In the genomic region with DNA sequence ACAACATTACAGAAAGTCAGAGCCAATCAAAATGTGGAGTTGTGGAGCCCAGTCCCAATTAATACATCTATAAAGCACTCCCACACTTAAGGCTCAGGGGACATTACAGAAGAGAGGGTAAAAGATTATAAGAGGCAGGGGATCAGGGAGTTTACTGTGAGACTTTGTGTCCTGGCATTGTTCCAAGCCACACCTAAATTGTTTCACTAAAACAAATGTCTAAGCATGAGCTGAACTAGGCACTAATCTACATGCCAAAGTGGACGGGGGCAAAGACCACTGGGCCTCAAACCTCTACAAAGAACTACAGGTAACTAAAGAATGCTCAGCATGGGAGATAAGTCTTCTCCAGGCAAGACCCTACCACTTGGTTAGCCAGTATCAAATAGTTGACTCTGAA, we compare ENCODE assay signal across 22 mouse cellular contexts.
"Had no signal": no experiment of that assay in that cellular context is flagged by ENCODE, and none has a peak within 500 bp of the region (broad histone marks: within the 10 kb centered on the region; RNA-seq: fewer than 3 reads in every experiment).

No protein-coding gene starts in this region.

- H3K4me2 ChIP-seq: heart, embryonic 11.5 days; heart, embryonic 13.5 days; heart, embryonic 15.5 days; hindbrain, embryonic 13.5 days; hindbrain, embryonic 15.5 days; limb, embryonic 12.5 days; liver, embryonic 11.5 days; liver, embryonic 13.5 days; liver, embryonic 15.5 days had no signal

- DNase-seq: gastrocnemius, postnatal 14 days; gastrocnemius, postnatal 36 days; heart, adult 2 months; heart, postnatal 14 days; heart, postnatal 36 days; kidney, adult 8-10 months; liver; liver, embryonic 13.5 days; liver, postnatal 0 days had no signal

- H3K4me1 ChIP-seq: hindbrain, embryonic 13.5 days; hindbrain, embryonic 15.5 days; limb, embryonic 10.5 days; limb, embryonic 12.5 days; liver, embryonic 13.5 days; liver, embryonic 15.5 days had no signal

- ATAC-seq: hindbrain, postnatal 0 days; liver, postnatal 0 days had no signal

- H3K27me3 ChIP-seq: heart, embryonic 13.5 days; heart, embryonic 15.5 days; hindbrain, embryonic 13.5 days; hindbrain, embryonic 15.5 days; limb, embryonic 12.5 days; liver, embryonic 13.5 days; liver, embryonic 15.5 days had no signal

- H3K9ac ChIP-seq: heart, embryonic 13.5 days; heart, embryonic 15.5 days; hindbrain, embryonic 13.5 days; hindbrain, embryonic 15.5 days; limb, embryonic 12.5 days; liver, embryonic 13.5 days; liver, embryonic 15.5 days; liver, postnatal 0 days had no signal

- H3K9me3 ChIP-seq: heart, embryonic 13.5 days; heart, embryonic 15.5 days; hindbrain, embryonic 13.5 days; hindbrain, embryonic 15.5 days; limb, embryonic 10.5 days; limb, embryonic 12.5 days; liver, embryonic 13.5 days; liver, embryonic 15.5 days had no signal

- H3K36me3 ChIP-seq: heart, embryonic 13.5 days; heart, embryonic 15.5 days; hindbrain, embryonic 13.5 days; hindbrain, embryonic 15.5 days; limb, embryonic 10.5 days; limb, embryonic 12.5 days; liver, embryonic 13.5 days; liver, embryonic 15.5 days had no signal

- H3K27ac ChIP-seq: heart, adult 2 months; heart, embryonic 13.5 days; heart, embryonic 15.5 days; hindbrain, embryonic 13.5 days; hindbrain, embryonic 15.5 days; hindbrain, postnatal 0 days; kidney, postnatal 0 days; layer of hippocampus, adult 2 months; left cerebral cortex, adult 2 months; limb, embryonic 10.5 days; limb, embryonic 12.5 days; liver, embryonic 13.5 days; liver, embryonic 15.5 days had no signal

- H3K4me3 ChIP-seq: heart, adult 2 months; heart, embryonic 13.5 days; heart, embryonic 15.5 days; hindbrain, embryonic 13.5 days; hindbrain, embryonic 15.5 days; layer of hippocampus, adult 2 months; left cerebral cortex, adult 2 months; limb, embryonic 10.5 days; limb, embryonic 12.5 days; liver, embryonic 13.5 days; liver, embryonic 15.5 days had no signal
